In genomic region chr16:8540859-8541314, GRCm38 (mm10) we compare ENCODE assay signal across 9 mouse cellular contexts. TPM values are rescaled to one million over a fixed set of nuclear protein-coding genes. Genes with fewer than 3 reads are reported as not detected.
A peak's percentile ranks its signal among the peaks of the same experiment; 100 is the strongest.
DNase-seq lines count a peak whose midpoint lies in the region; ATAC-seq and TF ChIP-seq lines count a peak whose summit lies in the region.
"Had no signal": no experiment of that assay in that cellular context is flagged by ENCODE, and none has a peak within 500 bp of the region (broad histone marks: within the 10 kb centered on the region; RNA-seq: fewer than 3 reads in every experiment).

No protein-coding gene starts in this region.

- ATAC-seq in intestine, embryonic 16.5 days = peak; percentile 24
- no peak for ATAC-seq in limb, embryonic 14.5 days (ENCODE audit: low FRiP score, low read depth)

- WGBS in intestine, embryonic 16.5 days = 49% methylated on average over 3 of the region's 3 CpGs
- WGBS in limb, embryonic 14.5 days = 51% methylated on average over 3 of the region's 3 CpGs

- no peaks in the 10 kb centered on the region for H3K9me3 ChIP-seq in intestine, embryonic 16.5 days (ENCODE audit: control insufficient read depth, low read length)
- no peaks in the 10 kb centered on the region for H3K9me3 ChIP-seq in limb, embryonic 14.5 days (ENCODE audit: control insufficient read depth, low read length)
- H3K9me3 ChIP-seq: limb, embryonic 12.5 days had no signal

- no peak for TF ChIP-seq POLR2A in limb, embryonic 14.5 days (IDR thresholded peaks at IDR 0.05; ENCODE audit: borderline replicate concordance, extremely low read depth, insufficient read depth, insufficient read length)

- intact Hi-C loops in gastrocnemius, postnatal 36 days (cut with DNase I) = no loop called here

- peak; percentile 87 for DNase-seq in adrenal gland, postnatal 10 days
- DNase-seq in cerebellum, postnatal 14 days = peak; percentile 92 to 94
- peak; percentile 40 to 64 for DNase-seq in gastrocnemius, postnatal 36 days
- DNase-seq in limb, embryonic 14.5 days (ENCODE audit: low spot score) = peak; percentile 67
- peak; percentile 20 for DNase-seq in retina, postnatal 7 days (ENCODE audit: low read depth, low spot score)
- DNase-seq in natural killer cell, adult 2 months (ENCODE audit: low spot score in 2 of 2) = no peak
- no peak for DNase-seq in spleen, postnatal 14 days (ENCODE audit: low spot score in 2 of 2)

- no peaks in the 10 kb centered on the region for H3K36me3 ChIP-seq in intestine, embryonic 16.5 days (ENCODE audit: control insufficient read depth, insufficient read depth, low read length)
- H3K36me3 ChIP-seq in limb, embryonic 14.5 days (ENCODE audit: control insufficient read depth, insufficient read depth, low read length) = peaks cover 3% of the 10 kb centered on the region; the same call in 1 of the 2 replicates

- H3K27ac ChIP-seq in intestine, embryonic 16.5 days (ENCODE audit: low read length) = peak overlapping the region; percentile 1; the same call in 1 of the 2 replicates
- H3K27ac ChIP-seq in limb, embryonic 14.5 days (replicated peaks; ENCODE audit: low read depth, low read length) = no peak overlapping the region
- H3K27ac ChIP-seq: limb, embryonic 12.5 days had no signal

- no peaks in the 10 kb centered on the region for H3K27me3 ChIP-seq in intestine, embryonic 16.5 days (replicated peaks; ENCODE audit: control insufficient read depth, insufficient read depth, low read length)
- H3K27me3 ChIP-seq in limb, embryonic 14.5 days (ENCODE audit: control insufficient read depth, insufficient read depth, low read length) = no peaks in the 10 kb centered on the region
- H3K27me3 ChIP-seq: limb, embryonic 12.5 days had no signal

- no peak overlapping the region for H3K9ac ChIP-seq in intestine, embryonic 16.5 days (ENCODE audit: low read depth, low read length)
- no peak overlapping the region for H3K9ac ChIP-seq in limb, embryonic 14.5 days (ENCODE audit: low read depth, low read length, severe bottlenecking)
- H3K9ac ChIP-seq: limb, embryonic 12.5 days had no signal

- no peak overlapping the region for H3K4me2 ChIP-seq in intestine, embryonic 16.5 days (ENCODE audit: low read depth, low read length)
- H3K4me2 ChIP-seq in limb, embryonic 14.5 days (replicated peaks; ENCODE audit: low read depth, low read length, severe bottlenecking) = no peak overlapping the region
- H3K4me2 ChIP-seq: limb, embryonic 12.5 days had no signal

- no peak overlapping the region for H3K4me3 ChIP-seq in intestine, embryonic 16.5 days (ENCODE audit: low read length)
- no peak overlapping the region for H3K4me3 ChIP-seq in limb, embryonic 14.5 days (replicated peaks; ENCODE audit: low read length)
- H3K4me3 ChIP-seq: limb, embryonic 12.5 days had no signal

- H3K4me1 ChIP-seq in intestine, embryonic 16.5 days (ENCODE audit: control insufficient read depth, insufficient read depth, low read length) = peaks cover 5% of the 10 kb centered on the region; the same call in 1 of the 2 replicates
- peaks cover 4% of the 10 kb centered on the region for H3K4me1 ChIP-seq in limb, embryonic 14.5 days (ENCODE audit: control insufficient read depth, insufficient read depth, low read length)

RNA-seq across cellular contexts. Expression of gene Abat, which starts 27.7 kb away (rescaled TPM):
- total RNA-seq in adrenal gland, postnatal 10 days (2021) = 10 to 100 TPM; 29.8 to 33.6 TPM
- total RNA-seq in gastrocnemius, postnatal 36 days (2021) = 1 to 10 TPM; 1.9 to 2.8 TPM
- polyA plus RNA-seq in intestine, embryonic 16.5 days (2015; fragmentation: Nextera tagmentation; extraction: Ambion mirVana) = 80.0 and 89.5 TPM in 2 replicates
- polyA plus RNA-seq in limb, embryonic 14.5 days (2012; rRNA removed) = 23.2 and 25.9 TPM in 2 replicates
- 19.1 and 23.6 TPM in 2 replicates for polyA plus RNA-seq in limb, embryonic 14.5 days (2014; fragmentation: Nextera tagmentation; extraction: Ambion mirVana)

Comparison
In these comparisons a context has a peak if more than half of its experiments do, and no peak if none do; other contexts are left out.
1. DNase-seq: peak in adrenal gland, postnatal 10 days (single experiment), cerebellum, postnatal 14 days (2 of 2), gastrocnemius, postnatal 36 days (2 of 2), limb, embryonic 14.5 days (single experiment) and retina, postnatal 7 days (single experiment); none in natural killer cell, adult 2 months (0 of 2) and spleen, postnatal 14 days (0 of 2).
2. RNA of gene Abat, which starts 27.7 kb away (total RNA-seq): 29.8 to 33.6 TPM in adrenal gland, postnatal 10 days; 1.9 to 2.8 TPM in gastrocnemius, postnatal 36 days; every median in the first group is over 4 times any median in the second.